Mouse (Mus musculus) liver, embryonic 15.5 days (tissue): ENCODE measurements around the gene Hoxa4. TPM values are rescaled to one million over a fixed set of nuclear protein-coding genes. Genes with fewer than 3 reads are reported as not detected.

Experiments used
- ATAC-seq: fragments of 200-750 bp; cut with Nextera tagmentation; 2 replicates; pipeline ENCODE4 v1.8.0; 2017; ENCODE audit warnings: moderate number of reproducible peaks, mild to moderate bottlenecking, moderate library complexity; ENCODE audit not compliant: insufficient read depth
- H3K27ac ChIP-seq: fragments of 300-500 bp; sonication (generic); replicated peaks from 2 replicates; pipeline ENCODE4 v1.5.1; 2015; ENCODE audit warnings: mild to moderate bottlenecking, inconsistent platforms
- H3K27me3 ChIP-seq: fragments of 300-500 bp; sonication (generic); 2 replicates; pipeline ENCODE4 v1.6.1; 2015; ENCODE audit warnings: mild to moderate bottlenecking, inconsistent platforms
- H3K36me3 ChIP-seq: fragments of 300-500 bp; sonication (generic); replicated peaks from 2 replicates; pipeline ENCODE4 v1.6.1; 2015; ENCODE audit warnings: moderate library complexity, mild to moderate bottlenecking, inconsistent platforms
- H3K4me1 ChIP-seq: fragments of 300-500 bp; sonication (generic); replicated peaks from 2 replicates; pipeline ENCODE4 v1.6.1; 2015; ENCODE audit warnings: inconsistent platforms
- H3K4me2 ChIP-seq: fragments of 300-500 bp; sonication (generic); 2 replicates; pipeline ENCODE4 v1.6.1; 2015; ENCODE audit warnings: moderate library complexity, mild to moderate bottlenecking, inconsistent platforms
- H3K4me3 ChIP-seq: fragments of 300-500 bp; sonication (generic); replicated peaks from 2 replicates; pipeline ENCODE4 v1.5.1; 2015; ENCODE audit warnings: mild to moderate bottlenecking, inconsistent platforms
- H3K9ac ChIP-seq: fragments of 300-500 bp; sonication (generic); 2 replicates; pipeline ENCODE4 v1.6.1; 2015; ENCODE audit warnings: moderate library complexity, mild to moderate bottlenecking, inconsistent platforms
- H3K9me3 ChIP-seq: fragments of 300-500 bp; sonication (generic); replicated peaks from 2 replicates; pipeline ENCODE4 v1.6.1; 2016; ENCODE audit warnings: inconsistent platforms
- WGBS: fragments of 180-500 bp; shearing (Covaris S2); methylation state at CpG from one replicate; pipeline ENCODE4 v1.1.7; 2015; ENCODE audit warnings: mixed read lengths; ENCODE audit not compliant: insufficient replicate concordance; 5-methylcytosine and 5-hydroxymethylcytosine counted together
- polyA plus RNA-seq: library from polyadenylated mRNA; unstranded; fragments of >200 nt; fragmentation: Nextera tagmentation; extraction: Ambion mirVana; gene quantifications from 2 replicates; pipeline ENCODE4 v1.2.1, GENCODE M21; 2015

Gene Hoxa4
- polyA plus RNA-seq, 1 experiment from 2014 or later, result 0.07 TPM

DNA sequence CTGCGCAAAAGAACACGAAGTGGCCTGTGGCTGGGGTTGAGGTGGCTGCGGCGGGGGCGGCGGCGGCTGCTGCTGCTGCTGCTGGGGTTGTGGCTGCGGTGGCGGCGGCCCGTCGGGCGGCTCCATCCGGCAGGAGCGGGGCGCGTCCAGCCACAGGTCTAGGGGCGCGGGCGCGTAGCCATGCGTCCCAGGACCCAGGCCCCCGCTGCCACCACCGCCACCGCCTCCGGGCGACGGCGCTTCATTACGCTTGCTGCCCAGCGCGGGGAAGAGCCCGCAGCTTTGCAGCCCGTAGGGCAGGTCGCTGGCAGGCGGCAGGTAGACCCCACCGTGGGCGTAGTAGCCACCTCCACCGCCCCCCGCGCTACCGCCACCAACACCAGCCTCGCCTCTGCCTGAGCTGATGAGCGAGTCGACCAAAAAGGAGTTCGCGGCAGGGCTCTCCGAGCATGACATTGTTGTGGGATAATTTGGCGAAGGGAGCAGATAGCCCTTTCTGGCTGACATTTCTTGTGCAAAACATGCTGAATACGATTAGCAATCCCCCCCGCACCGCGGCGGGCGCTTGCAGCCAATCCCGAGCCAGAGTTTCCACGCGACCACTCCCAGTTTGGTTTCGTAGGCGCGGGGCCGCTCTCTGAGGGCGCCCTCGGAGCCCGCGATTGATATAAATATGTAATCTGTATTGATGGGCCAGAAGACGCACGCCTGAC lies 43.0 kb upstream of the Hoxa4 start:
- ATAC-seq, result no peak
- 2% methylated on average over 68 of the region's 68 CpGs for WGBS
- no peak overlapping the region for H3K4me3 ChIP-seq
- no peak overlapping the region for H3K4me2 ChIP-seq
- no peaks in the 10 kb centered on the region; the same call in none of the 2 replicates for H3K4me1 ChIP-seq
- H3K27me3 ChIP-seq, result peaks cover 99% of the 10 kb centered on the region
- H3K27ac ChIP-seq, result no peak overlapping the region
- H3K9me3 ChIP-seq, result no peaks in the 10 kb centered on the region
- no peak overlapping the region for H3K9ac ChIP-seq
- no peaks in the 10 kb centered on the region for H3K36me3 ChIP-seq

DNA sequence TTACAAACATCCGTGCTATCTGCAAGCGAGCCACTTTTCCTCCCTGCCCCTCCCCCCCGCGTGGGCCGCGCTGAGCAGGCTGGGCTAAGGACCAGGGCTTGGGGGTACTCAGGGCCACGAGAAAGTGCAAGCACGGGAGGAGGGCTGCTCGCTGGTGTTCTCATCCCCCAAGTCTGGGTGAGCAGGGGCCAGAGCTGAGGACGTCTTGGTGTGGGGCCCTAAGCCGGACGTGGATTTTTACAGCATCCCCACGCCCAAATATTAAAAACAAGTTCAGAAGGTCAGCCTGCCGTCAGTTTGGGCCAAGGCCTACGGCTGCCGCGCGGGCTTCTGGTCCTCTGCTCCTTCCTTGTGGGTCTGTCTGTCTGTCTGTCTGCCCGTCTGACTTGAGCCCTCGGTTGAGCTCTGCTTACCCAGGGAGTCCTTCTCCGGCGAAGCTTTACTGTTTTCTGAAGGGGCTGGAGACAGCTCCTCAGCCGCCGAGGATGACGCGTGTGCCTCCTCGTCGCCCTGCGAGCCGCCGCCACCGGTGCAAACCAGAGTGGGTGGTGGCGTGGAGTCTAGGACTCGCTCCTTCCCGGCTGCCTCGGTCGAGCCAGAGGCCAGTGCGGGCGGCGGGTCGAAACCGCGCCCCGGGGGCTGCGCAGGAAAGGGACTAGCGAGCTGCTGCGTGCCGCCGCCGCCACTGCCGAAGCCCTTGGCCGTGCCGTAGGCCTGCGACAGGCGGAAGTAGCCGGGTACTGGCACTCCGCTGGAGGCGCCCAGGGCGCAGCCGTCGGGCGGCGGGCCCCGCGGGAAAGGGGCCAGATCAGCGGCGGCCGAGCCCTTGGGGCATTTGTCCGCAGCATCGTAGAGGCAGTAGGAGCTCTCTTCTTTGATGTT lies 42.2 kb upstream of the Hoxa4 start:
- no peak overlapping the region for H3K27ac ChIP-seq
- no peak for ATAC-seq
- no peak overlapping the region for H3K9ac ChIP-seq
- H3K36me3 ChIP-seq, result no peaks in the 10 kb centered on the region
- WGBS, result 1% methylated on average over 70 of the region's 70 CpGs
- H3K9me3 ChIP-seq, result no peaks in the 10 kb centered on the region
- peaks cover 99% of the 10 kb centered on the region for H3K27me3 ChIP-seq
- H3K4me1 ChIP-seq, result no peaks in the 10 kb centered on the region; the same call in none of the 2 replicates
- no peak overlapping the region for H3K4me2 ChIP-seq
- no peak overlapping the region for H3K4me3 ChIP-seq

DNA sequence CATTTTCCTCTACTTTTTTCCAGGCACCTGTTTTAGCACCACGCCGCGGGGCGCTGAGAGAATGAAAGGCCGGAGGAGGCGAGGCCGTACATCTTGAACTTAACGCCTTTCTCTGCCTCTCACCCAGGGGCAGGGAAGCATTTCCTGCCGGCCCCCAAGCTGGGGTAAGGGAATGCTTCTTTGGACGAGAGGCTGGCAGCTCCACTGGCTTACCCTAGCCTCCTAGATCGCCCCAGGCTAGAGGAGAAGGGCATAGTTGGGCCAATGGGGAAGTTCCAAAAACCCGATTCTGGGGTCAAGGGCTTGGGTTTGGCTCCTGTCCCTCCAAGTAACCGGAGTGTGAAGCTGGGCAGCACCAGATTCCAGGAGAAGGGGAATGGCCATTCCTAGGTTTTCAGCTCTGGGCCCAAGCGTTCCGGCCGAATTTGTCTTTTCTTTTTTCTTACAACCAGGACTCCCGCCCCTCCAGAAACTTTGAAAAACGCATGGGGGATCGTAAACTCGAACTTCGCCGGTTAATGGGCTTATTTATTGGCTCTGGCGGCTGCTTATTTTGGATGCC lies 41.5 kb upstream of the Hoxa4 start:
- no peak overlapping the region for H3K4me3 ChIP-seq

DNA sequence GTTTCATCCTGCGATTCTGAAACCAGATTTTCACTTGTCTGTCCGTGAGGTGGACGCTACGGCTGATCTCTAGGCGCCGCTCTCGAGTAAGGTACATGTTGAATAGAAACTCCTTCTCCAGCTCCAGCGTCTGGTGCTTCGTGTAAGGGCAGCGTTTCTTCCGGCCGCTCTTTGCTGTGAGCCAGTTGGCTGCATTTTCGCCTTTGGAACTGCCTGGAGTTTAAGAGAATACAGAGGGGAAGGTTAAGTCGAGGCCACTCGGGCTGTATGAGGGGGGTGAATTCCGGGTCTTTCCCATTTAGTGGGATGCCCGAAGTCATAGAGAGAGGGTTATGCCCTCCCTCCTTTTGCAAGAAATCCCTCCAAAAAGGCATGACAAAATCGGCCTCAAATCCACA lies 41.0 kb upstream of the Hoxa4 start:
- Histone ChIP-seq H3K9ac (no peak overlapping the region), H3K4me2 (no peak overlapping the region), H3K9me3 (no peaks in the 10 kb centered on the region), H3K27me3 (peaks cover 98% of the 10 kb centered on the region), H3K4me1 (no peaks in the 10 kb centered on the region; the same call in none of the 2 replicates), H3K36me3 (no peaks in the 10 kb centered on the region), H3K27ac (no peak overlapping the region), H3K4me3 (no peak overlapping the region)
- under 1% methylated on average over 18 of the region's 18 CpGs for WGBS
- ATAC-seq, result no peak

More for the DNA sequence above, 41.5 kb upstream of the Hoxa4 start:
- ATAC-seq, result no peak
- H3K4me1 ChIP-seq, result no peaks in the 10 kb centered on the region; the same call in none of the 2 replicates
- WGBS, result 4% methylated on average over 23 of the region's 23 CpGs
- H3K36me3 ChIP-seq, result no peaks in the 10 kb centered on the region
- H3K27ac ChIP-seq, result no peak overlapping the region
- H3K9ac ChIP-seq, result no peak overlapping the region
- no peaks in the 10 kb centered on the region for H3K9me3 ChIP-seq
- H3K27me3 ChIP-seq, result peaks cover 98% of the 10 kb centered on the region
- no peak overlapping the region for H3K4me2 ChIP-seq

DNA sequence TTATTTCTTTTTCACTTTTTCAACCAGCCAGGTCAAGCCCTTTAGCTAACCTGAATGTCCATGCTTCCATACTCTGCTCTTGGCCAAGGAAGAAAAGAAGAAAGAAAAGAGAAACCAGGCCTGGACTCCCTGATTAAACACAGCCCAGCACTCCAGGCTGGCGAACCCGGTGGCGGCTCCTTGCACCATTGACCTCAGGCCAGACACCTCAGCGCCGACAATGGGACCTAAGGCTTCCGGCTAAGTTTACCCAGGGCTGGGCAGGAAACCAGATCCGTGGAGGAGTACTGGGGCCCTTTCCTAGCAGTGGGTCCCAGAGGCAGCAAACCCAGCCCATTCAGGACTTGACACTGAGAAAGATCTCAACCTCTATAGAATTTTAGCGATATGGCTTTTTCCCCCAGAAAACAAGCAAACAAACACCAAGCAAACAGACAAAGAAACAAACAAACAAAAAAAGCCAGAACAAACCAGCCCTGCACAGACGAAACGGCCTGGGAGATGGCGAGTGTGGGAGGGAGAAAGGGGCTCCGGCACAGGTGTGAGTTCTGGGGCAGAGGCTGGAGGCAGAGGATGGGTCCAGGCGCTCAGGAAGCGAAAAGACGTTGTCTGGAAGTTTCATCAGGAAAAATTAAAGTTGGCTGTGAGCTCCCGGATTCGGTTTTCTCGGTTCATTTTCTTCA lies 40.5 kb upstream of the Hoxa4 start:
- Histone ChIP-seq H3K27me3 (peaks cover 98% of the 10 kb centered on the region), H3K4me1 (no peaks in the 10 kb centered on the region; the same call in none of the 2 replicates), H3K4me2 (no peak overlapping the region), H3K9me3 (no peaks in the 10 kb centered on the region), H3K9ac (no peak overlapping the region), H3K36me3 (no peaks in the 10 kb centered on the region), H3K27ac (no peak overlapping the region), H3K4me3 (no peak overlapping the region)
- no peak for ATAC-seq
- under 1% methylated on average over 18 of the region's 18 CpGs for WGBS

DNA sequence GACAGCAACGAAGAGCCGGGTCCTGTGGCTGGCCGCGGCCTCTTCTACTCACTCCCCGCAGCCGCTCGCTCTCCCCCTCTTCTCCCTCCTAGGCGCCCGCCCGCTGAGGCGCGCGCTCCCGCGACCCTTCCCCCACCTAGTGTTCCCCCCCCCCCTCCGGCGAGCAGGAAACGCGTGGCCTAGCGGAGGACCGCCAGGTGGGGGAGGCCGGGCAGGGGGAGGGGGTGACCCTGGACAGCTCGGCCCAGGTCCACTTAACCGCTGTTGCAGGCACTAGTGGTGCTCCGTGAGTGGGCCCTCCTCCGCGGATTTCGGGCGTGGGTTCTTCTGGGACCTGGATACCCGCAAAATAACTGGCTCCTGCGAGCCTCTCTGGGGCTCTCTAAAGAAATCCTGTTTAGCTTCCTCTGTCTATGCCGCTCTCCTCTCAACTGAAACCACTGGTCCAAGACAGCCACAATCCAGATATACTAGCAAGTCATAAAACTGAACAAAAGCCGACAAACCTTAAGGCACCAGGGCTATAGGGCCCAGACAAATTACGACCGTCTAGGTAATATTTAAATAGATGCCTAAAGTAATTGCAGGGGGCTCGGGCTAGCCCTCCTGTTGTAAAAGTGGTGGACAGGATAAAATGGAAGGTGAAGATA lies 39.1 kb upstream of the Hoxa4 start, which contains the start of gene Hoxa9:
TSS of gene Hoxa9 (minus strand) at position 574 of the 650 bp plus-strand sequence.
- Histone ChIP-seq H3K9ac (no peak within 1 kb of the TSS), H3K27me3 (peaks cover 98% of the 10 kb centered on the region), H3K9me3 (no peaks in the 10 kb centered on the region), H3K4me3 (no peak within 1 kb of the TSS), H3K4me2 (no peak within 1 kb of the TSS), H3K4me1 (no peaks in the 10 kb centered on the region; the same call in none of the 2 replicates), H3K27ac (no peak within 1 kb of the TSS), H3K36me3 (no peaks in the 10 kb centered on the region)
- ATAC-seq, result no peak
- 3% methylated on average over 21 of the region's 36 CpGs for WGBS

DNA sequence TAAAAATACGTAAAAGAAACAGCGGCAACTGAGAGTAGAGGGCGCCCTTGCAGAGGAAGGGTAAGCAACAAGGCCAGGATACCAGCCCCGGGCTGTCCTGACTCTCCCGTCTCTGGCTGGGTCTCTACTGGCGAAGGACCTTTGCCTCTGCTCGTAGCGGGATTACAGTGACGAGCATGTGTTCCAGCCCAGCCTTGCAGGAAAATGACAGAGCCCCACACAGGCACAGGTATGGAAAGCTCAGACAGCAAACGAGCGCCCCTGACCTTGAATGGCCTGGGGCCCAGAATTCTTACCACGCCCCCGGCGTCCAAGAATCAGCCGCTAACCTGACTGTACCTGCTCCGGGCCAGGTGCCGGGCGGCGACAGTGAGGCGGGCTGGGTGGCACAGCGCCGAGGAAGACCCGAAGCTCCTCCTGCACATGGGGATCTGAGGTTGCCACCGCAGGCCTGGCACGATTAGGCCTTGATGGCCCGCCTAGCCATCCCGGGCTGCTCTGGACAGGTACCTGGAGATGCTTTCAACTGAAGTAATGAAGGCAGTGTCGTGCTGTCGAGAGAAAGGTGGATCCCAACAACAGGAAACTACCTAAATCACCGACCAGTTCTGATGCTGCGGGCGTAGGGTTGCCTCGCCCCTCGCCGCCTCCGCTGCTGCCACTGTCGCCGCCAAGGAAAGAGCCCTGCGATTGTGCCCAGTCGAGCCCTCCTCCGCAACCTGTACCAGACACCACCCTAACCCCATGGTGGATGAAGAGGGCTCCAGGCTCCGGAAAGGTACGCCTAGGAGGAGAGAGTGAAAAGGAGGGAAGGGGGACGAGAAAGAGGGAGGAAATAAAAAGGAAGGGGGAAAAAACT lies 38.2 kb upstream of the Hoxa4 start:
- no peak overlapping the region for H3K4me2 ChIP-seq

DNA sequence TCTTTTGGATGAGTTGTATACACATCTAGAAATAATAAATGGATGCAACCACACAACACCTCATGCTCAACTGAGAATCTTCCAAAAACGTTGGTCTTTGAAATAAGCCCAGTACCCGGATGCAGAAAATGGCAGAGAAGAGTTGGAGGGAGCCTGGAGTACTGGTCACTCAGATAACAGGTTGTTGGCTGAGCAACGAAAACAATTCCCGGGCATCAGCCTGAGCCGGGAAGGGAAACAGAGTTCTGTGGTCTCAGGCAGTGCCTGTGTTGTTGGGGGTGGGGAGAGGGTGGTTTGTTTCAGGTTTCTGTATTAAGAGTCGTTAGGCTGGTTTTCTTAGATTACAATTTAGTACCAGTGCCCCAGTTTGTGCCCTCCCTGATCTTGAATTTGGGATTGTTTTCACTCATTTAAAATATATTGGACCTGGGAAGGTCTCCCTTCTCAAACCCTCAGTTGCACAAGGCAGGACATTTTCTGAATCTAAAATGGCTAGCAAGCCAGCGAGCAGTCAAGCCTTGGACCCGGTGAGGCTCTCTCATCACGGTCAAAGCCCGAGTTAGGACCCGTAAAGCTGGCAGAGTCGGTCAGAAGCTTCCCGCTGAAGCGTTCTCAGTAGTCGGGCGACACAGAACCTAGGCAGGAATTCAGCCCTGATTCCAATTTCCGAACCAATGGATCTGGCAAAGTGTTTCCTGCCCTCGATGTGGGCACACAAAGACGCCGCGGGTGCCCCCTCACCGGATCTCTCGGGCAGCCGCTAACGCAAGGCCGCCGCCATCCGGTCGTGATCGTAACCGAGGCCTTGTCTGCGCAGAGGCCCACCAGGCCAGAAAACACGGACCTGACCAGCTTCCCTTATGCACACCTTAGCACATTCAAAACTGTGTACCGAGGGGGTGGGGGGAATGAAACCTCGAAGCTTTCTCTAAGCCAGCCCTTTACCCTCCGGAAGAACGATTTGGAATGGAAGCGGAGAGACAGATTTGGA lies 37.2 kb upstream of the Hoxa4 start:
- no peak overlapping the region for H3K27ac ChIP-seq
- H3K4me3 ChIP-seq, result no peak overlapping the region
- H3K36me3 ChIP-seq, result no peaks in the 10 kb centered on the region
- H3K27me3 ChIP-seq, result peaks cover 98% of the 10 kb centered on the region
- no peak overlapping the region for H3K4me2 ChIP-seq
- no peaks in the 10 kb centered on the region; the same call in none of the 2 replicates for H3K4me1 ChIP-seq
- ATAC-seq, result no peak
- H3K9me3 ChIP-seq, result no peaks in the 10 kb centered on the region
- under 1% methylated on average over 38 of the region's 38 CpGs for WGBS
- no peak overlapping the region for H3K9ac ChIP-seq

More for the DNA sequence above, 38.2 kb upstream of the Hoxa4 start:
- no peak overlapping the region for H3K9ac ChIP-seq
- no peak overlapping the region for H3K27ac ChIP-seq
- peaks cover 98% of the 10 kb centered on the region for H3K27me3 ChIP-seq
- no peaks in the 10 kb centered on the region for H3K36me3 ChIP-seq
- ATAC-seq, result no peak
- 2% methylated on average over 44 of the region's 44 CpGs for whole genome bisulfite sequencing
- H3K4me3 ChIP-seq, result no peak overlapping the region
- no peaks in the 10 kb centered on the region; the same call in none of the 2 replicates for H3K4me1 ChIP-seq
- H3K9me3 ChIP-seq, result no peaks in the 10 kb centered on the region
